Mouse (Mus musculus) spleen, postnatal 10 days (tissue): ENCODE measurements at regions not wholly inside any gene's neighbourhood (a gene's known extent, or its start where the extent isn't known, plus 50 kb on each side); places are given as distances from the start of the nearest gene placed in this dataset.

Source experiments
- DNase-seq, 2 experiments: peaks; one replicate each; pipeline ENCODE4 v3.0.0; 2021 to 2022; ENCODE audit warnings: low spot score in 2 of 2

GRCm38 (mm10) chr12:58901931-58902330 is 109.9 kb downstream of the Sec23a start:
- DNase-seq, result no peak

- DNase-seq, result no peak
These were observed 136.0 kb downstream of the Sec23a start for GRCm38 (mm10) chr12:58875808-58876207.

GRCm38 (mm10) chr12:58872465-58872864 is 139.4 kb downstream of the Sec23a start:
- no peak for DNase-seq

GRCm38 (mm10) chr12:58856498-58856897 is 155.3 kb downstream of the Sec23a start:
- no peak for DNase-seq

GRCm38 (mm10) chr12:58851677-58852385 is 160.0 kb downstream of the Sec23a start:
- DNase-seq, result no peak

- no peak for DNase-seq
These were observed 182.2 kb downstream of the Sec23a start for GRCm38 (mm10) chr12:58829656-58830055.

GRCm38 (mm10) chr12:58827864-58828263 is 184.0 kb downstream of the Sec23a start:
- DNase-seq, result no peak

GRCm38 (mm10) chr12:58825139-58825921 is 186.5 kb downstream of the Sec23a start:
- no peak for DNase-seq

GRCm38 (mm10) chr12:58822971-58823370 is 188.8 kb downstream of the Sec23a start:
- no peak for DNase-seq

GRCm38 (mm10) chr12:58804068-58804467 is 207.7 kb downstream of the Sec23a start:
- DNase-seq, result no peak

GRCm38 (mm10) chr12:58802410-58802809 is 209.4 kb downstream of the Sec23a start:
- DNase-seq, result peak; percentile 16 to 74
